ENCODE assay signal across 18 mouse cellular contexts in the genomic region with DNA sequence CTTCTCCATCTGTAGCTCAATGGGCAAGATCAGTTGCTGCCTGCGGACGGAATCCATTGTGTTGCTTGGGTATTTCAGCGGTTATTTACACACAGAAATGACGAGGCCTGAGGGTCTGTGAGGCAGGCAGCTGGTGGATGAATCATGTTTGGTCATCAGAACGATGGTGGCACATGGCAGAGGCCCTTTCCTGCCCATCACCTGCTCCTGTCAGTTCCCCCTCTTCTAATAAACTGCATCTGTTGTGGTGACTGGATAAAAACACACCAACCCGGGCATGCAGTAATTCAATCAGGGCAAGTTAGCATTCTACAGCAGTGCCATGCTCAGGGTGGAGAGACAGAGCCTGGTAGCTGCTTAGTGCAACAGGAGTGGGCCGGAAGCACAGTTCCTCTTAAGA. TPM values are rescaled to one million over a fixed set of nuclear protein-coding genes. Genes with fewer than 3 reads are reported as not detected.
DNase-seq lines count a peak whose midpoint lies in the region; ATAC-seq and TF ChIP-seq lines count a peak whose summit lies in the region.
"Had no signal": no experiment of that assay in that cellular context is flagged by ENCODE, and none has a peak within 500 bp of the region (broad histone marks: within the 10 kb centered on the region; RNA-seq: fewer than 3 reads in every experiment).

No protein-coding gene starts in this region.

- no peak for TF ChIP-seq CTCF in intestine, postnatal 0 days (IDR thresholded peaks at IDR 0.05; ENCODE audit: low read depth)
- TF ChIP-seq CTCF in forebrain, postnatal 0 days (IDR thresholded peaks at IDR 0.05; ENCODE audit: low read depth), result no peak

- no peaks in the 10 kb centered on the region for H3K27me3 ChIP-seq in intestine, embryonic 15.5 days (replicated peaks)
- no peaks in the 10 kb centered on the region for H3K27me3 ChIP-seq in intestine, postnatal 0 days (replicated peaks; ENCODE audit: control insufficient read depth, insufficient read depth, low read length)
- no peaks in the 10 kb centered on the region for H3K27me3 ChIP-seq in forebrain, postnatal 0 days (ENCODE audit: insufficient read depth, low read length)
- H3K27me3 ChIP-seq in limb, embryonic 13.5 days, result no peaks in the 10 kb centered on the region
- no peaks in the 10 kb centered on the region for H3K27me3 ChIP-seq in kidney, embryonic 16.5 days (ENCODE audit: insufficient read depth, low read length)
- H3K27me3 ChIP-seq: CH12.LX; embryonic facial prominence, embryonic 13.5 days; stomach, embryonic 15.5 days had no signal

- H3K9me3 ChIP-seq in intestine, embryonic 15.5 days, result no peaks in the 10 kb centered on the region
- H3K9me3 ChIP-seq in intestine, postnatal 0 days (ENCODE audit: control insufficient read depth), result no peaks in the 10 kb centered on the region
- H3K9me3 ChIP-seq in forebrain, postnatal 0 days (ENCODE audit: low read length), result no peaks in the 10 kb centered on the region
- no peaks in the 10 kb centered on the region for H3K9me3 ChIP-seq in limb, embryonic 13.5 days
- no peaks in the 10 kb centered on the region for H3K9me3 ChIP-seq in kidney, embryonic 16.5 days (ENCODE audit: low read length)
- H3K9me3 ChIP-seq: embryonic facial prominence, embryonic 13.5 days; stomach, embryonic 15.5 days had no signal

- no peaks in the 10 kb centered on the region for H3K4me1 ChIP-seq in intestine, embryonic 15.5 days (replicated peaks)
- H3K4me1 ChIP-seq in intestine, postnatal 0 days (replicated peaks; ENCODE audit: control insufficient read depth, insufficient read depth, low read length), result no peaks in the 10 kb centered on the region
- H3K4me1 ChIP-seq in forebrain, postnatal 0 days (ENCODE audit: insufficient read depth), result no peaks in the 10 kb centered on the region
- H3K4me1 ChIP-seq in limb, embryonic 13.5 days, result 0 out of 2 replicates have a peak, but pooled peaks cover 3% of the 10 kb centered on the region
- no peaks in the 10 kb centered on the region for H3K4me1 ChIP-seq in kidney, embryonic 16.5 days (ENCODE audit: insufficient read depth, low read length)
- H3K4me1 ChIP-seq: embryonic facial prominence, embryonic 13.5 days; stomach, embryonic 15.5 days had no signal

- 0 out of 2 replicates have a peak, but pooled peaks have one; percentile 23 for ATAC-seq in intestine, embryonic 15.5 days
- ATAC-seq in intestine, postnatal 0 days, result no peak
- peak; percentile 50 for ATAC-seq in forebrain, postnatal 0 days
- ATAC-seq in limb, embryonic 13.5 days (ENCODE audit: low FRiP score, low read depth), result peak; percentile 79
- ATAC-seq in kidney, embryonic 16.5 days (ENCODE audit: low FRiP score, low TSS enrichment), result no peak

- DNase-seq in Muller cell, postnatal 12 days (ENCODE audit: inconsistent ontology term), result peak; percentile 88
- DNase-seq in forebrain, postnatal 0 days, result no peak
- DNase-seq in spleen, adult 12 weeks (ENCODE audit: low spot score), result no peak
- DNase-seq: cerebellum, adult 18-20 months; heart, postnatal 10 days; kidney, adult 2 months; lung, adult 2 months; right cerebral cortex, postnatal 25 days; thymus, postnatal 36 days had no signal

- H3K9ac ChIP-seq in intestine, embryonic 15.5 days, result no peak overlapping the region
- H3K9ac ChIP-seq in intestine, postnatal 0 days (ENCODE audit: low read depth, low read length), result no peak overlapping the region
- H3K9ac ChIP-seq in forebrain, postnatal 0 days, result no peak overlapping the region
- no peak overlapping the region for H3K9ac ChIP-seq in limb, embryonic 13.5 days
- no peak overlapping the region for H3K9ac ChIP-seq in kidney, embryonic 16.5 days (replicated peaks; ENCODE audit: low read length)
- H3K9ac ChIP-seq: embryonic facial prominence, embryonic 13.5 days; stomach, embryonic 15.5 days had no signal

- no peak overlapping the region for H3K4me2 ChIP-seq in intestine, embryonic 15.5 days (replicated peaks)
- no peak overlapping the region for H3K4me2 ChIP-seq in intestine, postnatal 0 days (replicated peaks; ENCODE audit: low read depth)
- no peak overlapping the region for H3K4me2 ChIP-seq in forebrain, postnatal 0 days (ENCODE audit: low read depth)
- no peak overlapping the region for H3K4me2 ChIP-seq in limb, embryonic 13.5 days (replicated peaks)
- H3K4me2 ChIP-seq in kidney, embryonic 16.5 days (replicated peaks; ENCODE audit: low read depth, low read length), result no peak overlapping the region
- H3K4me2 ChIP-seq: embryonic facial prominence, embryonic 13.5 days; stomach, embryonic 15.5 days had no signal

- H3K27ac ChIP-seq in intestine, embryonic 15.5 days, result no peak overlapping the region
- no peak overlapping the region for H3K27ac ChIP-seq in intestine, postnatal 0 days (ENCODE audit: low read depth, low read length)
- no peak overlapping the region for H3K27ac ChIP-seq in forebrain, postnatal 0 days (ENCODE audit: low read depth, low read length)
- H3K27ac ChIP-seq in limb, embryonic 13.5 days, result no peak overlapping the region
- H3K27ac ChIP-seq in kidney, embryonic 16.5 days (ENCODE audit: low read length), result no peak overlapping the region
- H3K27ac ChIP-seq: embryonic facial prominence, embryonic 13.5 days; stomach, embryonic 15.5 days had no signal

- no peak overlapping the region for H3K4me3 ChIP-seq in intestine, embryonic 15.5 days (replicated peaks)
- H3K4me3 ChIP-seq in intestine, postnatal 0 days (ENCODE audit: low read depth, low read length), result no peak overlapping the region
- H3K4me3 ChIP-seq in forebrain, postnatal 0 days (ENCODE audit: low read depth, low read length), result no peak overlapping the region
- H3K4me3 ChIP-seq in limb, embryonic 13.5 days, result no peak overlapping the region
- H3K4me3 ChIP-seq in kidney, embryonic 16.5 days (ENCODE audit: low read length), result no peak overlapping the region
- H3K4me3 ChIP-seq: embryonic facial prominence, embryonic 13.5 days; megakaryocyte, embryonic 14.5 days; stomach, embryonic 15.5 days had no signal

- 72% methylated on average over 7 of the region's 7 CpGs for WGBS in intestine, embryonic 15.5 days
- 70% methylated on average over 7 of the region's 7 CpGs for WGBS in intestine, postnatal 0 days
- WGBS in forebrain, postnatal 0 days, result 45% methylated on average over 7 of the region's 7 CpGs
- 75% methylated on average over 7 of the region's 7 CpGs for WGBS in limb, embryonic 13.5 days
- WGBS in kidney, embryonic 16.5 days, result 66% methylated on average over 7 of the region's 7 CpGs

- no peaks in the 10 kb centered on the region for H3K36me3 ChIP-seq in intestine, embryonic 15.5 days
- no peaks in the 10 kb centered on the region for H3K36me3 ChIP-seq in intestine, postnatal 0 days (ENCODE audit: control insufficient read depth, insufficient read depth)
- no peaks in the 10 kb centered on the region for H3K36me3 ChIP-seq in forebrain, postnatal 0 days (ENCODE audit: insufficient read depth)
- no peaks in the 10 kb centered on the region for H3K36me3 ChIP-seq in limb, embryonic 13.5 days
- H3K36me3 ChIP-seq in kidney, embryonic 16.5 days (ENCODE audit: insufficient read depth, low read length), result no peaks in the 10 kb centered on the region
- H3K36me3 ChIP-seq: embryonic facial prominence, embryonic 13.5 days; stomach, embryonic 15.5 days had no signal

RNA-seq across cellular contexts. Expression of a gene that starts 23.9 kb away (rescaled TPM):
- polyA plus RNA-seq in intestine, embryonic 15.5 days (2015; fragmentation: Nextera tagmentation; extraction: Ambion mirVana), result 4.1 and 4.8 TPM in 2 replicates
- polyA plus RNA-seq in intestine, postnatal 0 days (2015; fragmentation: Nextera tagmentation; extraction: Ambion mirVana), result 2.8 and 3.1 TPM in 2 replicates
- total RNA-seq in forebrain, postnatal 0 days (2014; rRNA removed), result 0.62 and 1.1 TPM in 2 replicates
- 0.34 and 0.52 TPM in 2 replicates for polyA plus RNA-seq in forebrain, postnatal 0 days (2015; fragmentation: Nextera tagmentation; extraction: Ambion mirVana)
- polyA plus RNA-seq in limb, embryonic 13.5 days (2015; fragmentation: Nextera tagmentation; extraction: Ambion mirVana), result 4.6 and 6.5 TPM in 2 replicates
- polyA plus RNA-seq in kidney, embryonic 16.5 days (2015; fragmentation: Nextera tagmentation; extraction: Ambion mirVana), result 1.1 and 1.9 TPM in 2 replicates
- total RNA-seq: CH12.LX; neutrophil, adult 5-6 weeks had no signal

Comparison
In these comparisons a context has a peak if more than half of its experiments do, and no peak if none do; other contexts are left out.
1. ATAC-seq: peak in intestine, embryonic 15.5 days (single experiment), forebrain, postnatal 0 days (single experiment) and limb, embryonic 13.5 days (single experiment); none in intestine, postnatal 0 days (single experiment) and kidney, embryonic 16.5 days (single experiment).